Mouse (Mus musculus): ENCODE results near the gene Cadps2. TPM values are rescaled to one million over a fixed set of nuclear protein-coding genes. Genes with fewer than 3 reads are reported as not detected.

Cadps2 gene
- polyA plus RNA-seq, 1 experiment = 0.90 TPM

DNA sequence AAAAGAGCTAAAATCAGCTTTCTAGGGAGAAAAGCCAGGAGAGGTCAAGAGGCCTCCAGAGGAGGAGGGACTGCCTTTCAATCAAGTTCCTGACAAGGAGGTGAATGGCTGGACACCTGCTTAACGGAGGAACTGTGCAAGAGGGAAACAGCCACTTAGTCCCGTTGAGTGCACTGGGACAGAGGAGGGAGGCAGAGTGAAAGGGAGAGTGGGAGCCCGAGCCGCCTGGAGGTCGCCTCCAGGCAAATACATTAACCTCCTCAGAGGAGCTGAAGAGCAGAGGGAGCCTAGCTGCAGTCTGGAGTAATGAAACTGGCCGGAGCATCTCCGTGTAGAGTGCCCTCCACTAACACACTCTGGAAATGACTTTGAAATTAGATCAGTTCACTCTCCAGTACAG is 485.7 kb downstream of the Cadps2 start:
- H3K9me3 ChIP-seq (replicated peaks; ENCODE audit: control insufficient read depth, insufficient read depth, low read length, poor library complexity, severe bottlenecking) = no peaks in the 10 kb centered on the region
- TF ChIP-seq EP300 (IDR thresholded peaks at IDR 0.05; ENCODE audit: insufficient read depth, low read depth, low read length) (no peak), POLR2A (IDR thresholded peaks at IDR 0.05; ENCODE audit: insufficient read depth, low read length) (no peak), CTCF (IDR thresholded peaks at IDR 0.05; ENCODE audit: low read depth, low read length) (no peak)
- no peak overlapping the region for H3K9ac ChIP-seq (ENCODE audit: low read depth, poor library complexity, severe bottlenecking)
- H3K27me3 ChIP-seq (ENCODE audit: control insufficient read depth, insufficient read depth, low read length, poor library complexity, severe bottlenecking) = no peaks in the 10 kb centered on the region; the same call in 1 of the 2 replicates
- H3K27ac ChIP-seq (ENCODE audit: insufficient read depth, low read length) = no peak overlapping the region
- H3K4me1 ChIP-seq (ENCODE audit: control insufficient read depth, insufficient read depth, low read length) = peaks cover 2% of the 10 kb centered on the region
- H3K4me3 ChIP-seq (ENCODE audit: low read depth, low read length) = no peak overlapping the region
- no peaks in the 10 kb centered on the region for H3K36me3 ChIP-seq (ENCODE audit: control insufficient read depth, insufficient read depth, low read length, poor library complexity, severe bottlenecking)

DNA sequence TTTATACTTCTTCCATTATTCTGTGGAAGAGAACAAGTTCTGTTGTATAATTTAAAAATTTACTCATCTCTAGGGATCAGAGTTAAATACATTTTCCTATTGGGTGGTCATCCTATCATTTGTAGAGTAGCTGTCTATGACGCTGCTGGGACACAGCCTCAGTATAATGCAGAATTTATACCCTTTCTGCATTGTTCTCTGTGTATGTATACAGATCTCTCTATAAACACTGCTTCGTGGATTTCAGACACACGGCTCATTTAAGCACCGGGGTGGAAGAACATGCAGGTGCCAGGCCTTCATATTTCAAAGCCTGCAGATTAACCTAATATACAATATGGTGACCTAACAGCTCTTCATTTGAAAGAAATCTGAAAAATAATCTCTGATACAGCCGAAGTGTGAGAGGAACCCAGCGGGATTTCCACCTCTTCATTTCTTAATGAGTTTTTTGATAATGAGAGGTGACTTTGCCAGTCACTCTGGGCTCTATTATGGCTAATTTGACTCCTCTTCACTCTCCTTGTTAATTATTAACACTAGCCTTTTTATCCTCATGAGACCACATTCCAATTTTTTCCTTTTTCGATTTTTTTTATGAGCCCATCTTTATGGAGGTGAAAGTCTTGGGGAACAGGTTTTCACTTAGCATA is 501.7 kb downstream of the Cadps2 start:
- TF ChIP-seq POLR2A (IDR thresholded peaks at IDR 0.05; ENCODE audit: insufficient read depth, low read length) (no peak), CTCF (IDR thresholded peaks at IDR 0.05; ENCODE audit: low read depth, low read length) (no peak), EP300 (IDR thresholded peaks at IDR 0.05; ENCODE audit: insufficient read depth, low read depth, low read length) (no peak)
- H3K4me1 ChIP-seq (ENCODE audit: control insufficient read depth, insufficient read depth, low read length) = no peaks in the 10 kb centered on the region

DNA sequence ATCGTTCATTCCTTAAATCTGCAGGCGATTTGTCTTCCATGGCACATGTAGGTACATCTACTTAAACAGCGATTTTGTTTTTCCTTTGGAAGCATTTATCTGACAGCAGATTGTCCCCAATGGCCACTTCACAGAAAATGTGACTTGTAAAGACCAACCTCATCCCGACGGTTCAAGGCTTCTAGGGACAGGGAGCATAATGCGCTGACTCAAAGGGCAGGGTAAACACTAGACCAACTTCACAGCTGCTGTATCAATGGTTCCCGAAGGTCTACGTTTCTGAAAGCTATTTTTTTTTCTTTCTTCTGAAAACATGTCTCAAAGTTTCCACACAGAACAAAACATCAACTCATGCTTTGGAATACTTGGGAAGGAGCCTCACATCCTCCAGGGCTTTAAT is 524.3 kb downstream of the Cadps2 start:
- TF ChIP-seq CTCF (IDR thresholded peaks at IDR 0.05; ENCODE audit: low read depth, low read length) = no peak
- TF ChIP-seq EP300 (IDR thresholded peaks at IDR 0.05; ENCODE audit: insufficient read depth, low read depth, low read length) = no peak
- TF ChIP-seq POLR2A (IDR thresholded peaks at IDR 0.05; ENCODE audit: insufficient read depth, low read length) = no peak
- no peak overlapping the region for H3K27ac ChIP-seq (ENCODE audit: insufficient read depth, low read length)
- H3K27me3 ChIP-seq (ENCODE audit: control insufficient read depth, insufficient read depth, low read length, poor library complexity, severe bottlenecking) = no peaks in the 10 kb centered on the region
- no peaks in the 10 kb centered on the region for H3K9me3 ChIP-seq (replicated peaks; ENCODE audit: control insufficient read depth, insufficient read depth, low read length, poor library complexity, severe bottlenecking)
- H3K4me3 ChIP-seq (ENCODE audit: low read depth, low read length) = no peak overlapping the region
- H3K4me1 ChIP-seq (ENCODE audit: control insufficient read depth, insufficient read depth, low read length) = no peaks in the 10 kb centered on the region
- no peak overlapping the region for H3K9ac ChIP-seq (ENCODE audit: low read depth, poor library complexity, severe bottlenecking)
- no peaks in the 10 kb centered on the region for H3K36me3 ChIP-seq (ENCODE audit: control insufficient read depth, insufficient read depth, low read length, poor library complexity, severe bottlenecking)

More for the DNA sequence above, 501.7 kb downstream of the Cadps2 start:
- Histone ChIP-seq H3K4me3 (ENCODE audit: low read depth, low read length) (no peak overlapping the region), H3K9ac (ENCODE audit: low read depth, poor library complexity, severe bottlenecking) (no peak overlapping the region), H3K27me3 (ENCODE audit: control insufficient read depth, insufficient read depth, low read length, poor library complexity, severe bottlenecking) (no peaks in the 10 kb centered on the region), H3K36me3 (ENCODE audit: control insufficient read depth, insufficient read depth, low read length, poor library complexity, severe bottlenecking) (no peaks in the 10 kb centered on the region), H3K27ac (ENCODE audit: insufficient read depth, low read length) (no peak overlapping the region), H3K9me3 (replicated peaks; ENCODE audit: control insufficient read depth, insufficient read depth, low read length, poor library complexity, severe bottlenecking) (no peaks in the 10 kb centered on the region)

DNA sequence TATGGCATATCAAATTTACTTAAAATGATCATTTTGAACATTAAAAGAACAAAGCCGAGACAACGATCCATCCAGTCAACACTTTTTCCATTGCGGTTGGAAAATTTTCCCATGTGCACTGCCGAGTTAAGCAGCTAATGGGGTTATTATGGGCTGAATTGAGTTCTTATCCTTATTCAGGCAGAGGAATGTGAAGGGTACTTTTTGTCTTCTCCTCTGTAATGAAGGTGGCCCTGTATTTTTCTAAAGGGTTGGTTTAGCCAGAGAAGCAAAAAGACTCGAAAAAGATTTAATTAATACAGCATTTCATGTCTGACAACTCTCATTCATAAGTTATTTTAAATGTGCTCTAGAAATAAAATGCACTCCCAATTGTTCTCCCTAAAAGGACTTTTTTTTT is 524.9 kb downstream of the Cadps2 start:
- Histone ChIP-seq H3K4me3 (ENCODE audit: low read depth, low read length) (no peak overlapping the region), H3K36me3 (ENCODE audit: control insufficient read depth, insufficient read depth, low read length, poor library complexity, severe bottlenecking) (no peaks in the 10 kb centered on the region), H3K4me1 (ENCODE audit: control insufficient read depth, insufficient read depth, low read length) (no peaks in the 10 kb centered on the region), H3K9me3 (replicated peaks; ENCODE audit: control insufficient read depth, insufficient read depth, low read length, poor library complexity, severe bottlenecking) (no peaks in the 10 kb centered on the region), H3K27me3 (ENCODE audit: control insufficient read depth, insufficient read depth, low read length, poor library complexity, severe bottlenecking) (no peaks in the 10 kb centered on the region), H3K9ac (ENCODE audit: low read depth, poor library complexity, severe bottlenecking) (no peak overlapping the region), H3K27ac (ENCODE audit: insufficient read depth, low read length) (no peak overlapping the region)
- TF ChIP-seq CTCF (IDR thresholded peaks at IDR 0.05; ENCODE audit: low read depth, low read length) = no peak
- no peak for TF ChIP-seq EP300 (IDR thresholded peaks at IDR 0.05; ENCODE audit: insufficient read depth, low read depth, low read length)
- TF ChIP-seq POLR2A (IDR thresholded peaks at IDR 0.05; ENCODE audit: insufficient read depth, low read length) = no peak

DNA sequence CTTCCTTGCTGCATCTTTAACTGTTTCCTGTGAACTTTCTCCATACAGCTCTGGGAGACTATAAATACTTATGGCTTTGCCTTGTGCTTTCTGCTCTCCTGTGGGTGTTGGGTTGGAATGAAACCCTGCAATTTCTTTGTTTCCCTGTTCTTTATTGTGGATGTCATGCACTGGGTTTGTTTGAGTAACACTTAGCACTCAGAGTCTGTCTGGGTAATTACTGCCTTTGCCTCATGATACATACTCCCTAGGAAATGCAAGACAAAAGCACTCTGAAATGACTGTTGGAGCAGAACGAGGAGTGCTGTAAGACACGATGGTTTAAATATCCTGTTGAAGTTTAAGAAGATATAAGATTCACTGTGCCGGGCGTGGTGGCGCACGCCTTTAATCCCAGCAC is 533.2 kb downstream of the Cadps2 start:
- H3K4me1 ChIP-seq (ENCODE audit: control insufficient read depth, insufficient read depth, low read length) = no peaks in the 10 kb centered on the region
- no peak overlapping the region for H3K9ac ChIP-seq (ENCODE audit: low read depth, poor library complexity, severe bottlenecking)
- TF ChIP-seq POLR2A (IDR thresholded peaks at IDR 0.05; ENCODE audit: insufficient read depth, low read length) (no peak), CTCF (IDR thresholded peaks at IDR 0.05; ENCODE audit: low read depth, low read length) (no peak), EP300 (IDR thresholded peaks at IDR 0.05; ENCODE audit: insufficient read depth, low read depth, low read length) (no peak)
- H3K36me3 ChIP-seq (ENCODE audit: control insufficient read depth, insufficient read depth, low read length, poor library complexity, severe bottlenecking) = no peaks in the 10 kb centered on the region
- H3K9me3 ChIP-seq (replicated peaks; ENCODE audit: control insufficient read depth, insufficient read depth, low read length, poor library complexity, severe bottlenecking) = no peaks in the 10 kb centered on the region
- no peaks in the 10 kb centered on the region for H3K27me3 ChIP-seq (ENCODE audit: control insufficient read depth, insufficient read depth, low read length, poor library complexity, severe bottlenecking)
- no peak overlapping the region for H3K4me3 ChIP-seq (ENCODE audit: low read depth, low read length)
- no peak overlapping the region for H3K27ac ChIP-seq (ENCODE audit: insufficient read depth, low read length)

DNA sequence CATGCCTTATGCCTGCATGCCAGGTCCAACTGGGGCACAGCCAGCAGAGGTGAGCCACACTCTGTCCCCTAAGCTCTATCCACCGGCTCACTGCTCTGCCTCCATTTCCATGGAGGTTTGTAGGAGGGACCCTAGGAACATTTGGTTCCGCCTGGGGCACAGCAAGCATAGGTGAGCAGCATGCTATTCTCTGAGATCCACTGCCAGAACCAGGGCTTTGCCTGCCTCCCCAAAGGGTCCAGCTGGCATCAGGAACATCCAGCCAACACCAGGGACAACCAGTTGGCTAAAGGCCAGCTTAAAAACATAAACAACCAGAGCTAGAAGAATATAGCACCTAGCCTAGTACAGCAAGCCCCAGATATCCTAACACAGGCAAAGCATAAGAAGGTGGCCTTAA is 540.6 kb downstream of the Cadps2 start:
- Histone ChIP-seq H3K4me3 (ENCODE audit: low read depth, low read length) (no peak overlapping the region), H3K9ac (ENCODE audit: low read depth, poor library complexity, severe bottlenecking) (no peak overlapping the region), H3K27me3 (ENCODE audit: control insufficient read depth, insufficient read depth, low read length, poor library complexity, severe bottlenecking) (no peaks in the 10 kb centered on the region), H3K27ac (ENCODE audit: insufficient read depth, low read length) (no peak overlapping the region), H3K4me1 (ENCODE audit: control insufficient read depth, insufficient read depth, low read length) (no peaks in the 10 kb centered on the region), H3K36me3 (ENCODE audit: control insufficient read depth, insufficient read depth, low read length, poor library complexity, severe bottlenecking) (no peaks in the 10 kb centered on the region), H3K9me3 (replicated peaks; ENCODE audit: control insufficient read depth, insufficient read depth, low read length, poor library complexity, severe bottlenecking) (no peaks in the 10 kb centered on the region)
- TF ChIP-seq EP300 (IDR thresholded peaks at IDR 0.05; ENCODE audit: insufficient read depth, low read depth, low read length) (no peak), POLR2A (IDR thresholded peaks at IDR 0.05; ENCODE audit: insufficient read depth, low read length) (no peak), CTCF (IDR thresholded peaks at IDR 0.05; ENCODE audit: low read depth, low read length) (no peak)
